In genomic region chr5:107045163-107045562, GRCm38 (mm10) we compare ENCODE assay signal across 20 mouse cellular contexts.
DNase-seq lines count a peak whose midpoint lies in the region; ATAC-seq and TF ChIP-seq lines count a peak whose summit lies in the region.
"Had no signal": no experiment of that assay in that cellular context is flagged by ENCODE, and none has a peak within 500 bp of the region (broad histone marks: within the 10 kb centered on the region; RNA-seq: fewer than 3 reads in every experiment).

No protein-coding gene starts in this region.

- H3K27ac ChIP-seq in heart, embryonic 10.5 days: peak overlapping the region; percentile 65; the same call in 1 of the 2 replicates
- H3K27ac ChIP-seq in liver, embryonic 12.5 days: no peak overlapping the region
- no peak overlapping the region for H3K27ac ChIP-seq in liver, postnatal 0 days (ENCODE audit: low read depth)
- H3K27ac ChIP-seq: embryonic facial prominence, embryonic 10.5 days; embryonic facial prominence, embryonic 12.5 days; forebrain, embryonic 13.5 days; forebrain, embryonic 15.5 days had no signal

- no peak overlapping the region for H3K9ac ChIP-seq in liver, embryonic 12.5 days
- no peak overlapping the region for H3K9ac ChIP-seq in liver, postnatal 0 days (replicated peaks)
- H3K9ac ChIP-seq: embryonic facial prominence, embryonic 12.5 days; forebrain, embryonic 13.5 days; forebrain, embryonic 15.5 days; forebrain, postnatal 0 days had no signal

- H3K4me2 ChIP-seq in liver, embryonic 12.5 days: peak overlapping the region; percentile 10; the same call in 1 of the 2 replicates
- no peak overlapping the region for H3K4me2 ChIP-seq in liver, postnatal 0 days (ENCODE audit: low read depth, low read length)
- H3K4me2 ChIP-seq: embryonic facial prominence, embryonic 12.5 days; forebrain, embryonic 13.5 days; forebrain, embryonic 15.5 days had no signal

- 30% methylated on average over 10 of the region's 10 CpGs for WGBS in heart, embryonic 10.5 days
- WGBS in liver, embryonic 12.5 days (ENCODE audit: insufficient replicate concordance): 23% methylated on average over 10 of the region's 10 CpGs
- WGBS in liver, postnatal 0 days (ENCODE audit: insufficient replicate concordance): 39% methylated on average over 10 of the region's 10 CpGs

- no peak overlapping the region for H3K4me3 ChIP-seq in heart, embryonic 10.5 days
- no peak overlapping the region for H3K4me3 ChIP-seq in liver, embryonic 12.5 days
- no peak overlapping the region for H3K4me3 ChIP-seq in liver, postnatal 0 days (ENCODE audit: low read depth, low read length)
- H3K4me3 ChIP-seq: embryonic facial prominence, embryonic 10.5 days; embryonic facial prominence, embryonic 12.5 days; forebrain, embryonic 13.5 days; forebrain, embryonic 15.5 days had no signal

- no peaks in the 10 kb centered on the region for H3K36me3 ChIP-seq in heart, embryonic 10.5 days
- H3K36me3 ChIP-seq in liver, embryonic 12.5 days: no peaks in the 10 kb centered on the region
- H3K36me3 ChIP-seq in liver, postnatal 0 days (replicated peaks; ENCODE audit: insufficient read depth, low read length): no peaks in the 10 kb centered on the region
- H3K36me3 ChIP-seq: embryonic facial prominence, embryonic 10.5 days; embryonic facial prominence, embryonic 12.5 days; forebrain, embryonic 15.5 days had no signal

- intact Hi-C loops in heart, postnatal 10 days (cut with DNase I): no loop called here

- TF ChIP-seq CTCF in liver, postnatal 0 days (IDR thresholded peaks at IDR 0.05; ENCODE audit: low read depth): no peak

- no peaks in the 10 kb centered on the region for H3K9me3 ChIP-seq in heart, embryonic 10.5 days
- H3K9me3 ChIP-seq in liver, embryonic 12.5 days (replicated peaks): no peaks in the 10 kb centered on the region
- H3K9me3 ChIP-seq in liver, postnatal 0 days (ENCODE audit: low read length): no peaks in the 10 kb centered on the region
- H3K9me3 ChIP-seq: embryonic facial prominence, embryonic 10.5 days; embryonic facial prominence, embryonic 12.5 days; forebrain, embryonic 13.5 days; forebrain, embryonic 15.5 days had no signal

- no peak for DNase-seq in heart, embryonic 10.5 days (ENCODE audit: low spot score)
- no peak for DNase-seq in heart, postnatal 10 days
- DNase-seq in liver, postnatal 0 days: no peak
- DNase-seq in layer of hippocampus, adult 9-10 months (ENCODE audit: low spot score): no peak
- DNase-seq in spleen, postnatal 14 days (ENCODE audit: low spot score in 2 of 2): no peak
- DNase-seq: adrenal gland, adult 8-10 months; cerebellum, adult 11-12 months; cerebellum, adult 2 months; cerebellum, adult 9-10 months; cerebellum, postnatal 10 days; cerebellum, postnatal 25 days; forebrain, postnatal 0 days had no signal

- no peaks in the 10 kb centered on the region for H3K27me3 ChIP-seq in heart, embryonic 10.5 days (ENCODE audit: insufficient read depth, poor library complexity, severe bottlenecking)
- 0 out of 2 replicates have a peak, but pooled peaks cover 3% of the 10 kb centered on the region for H3K27me3 ChIP-seq in liver, embryonic 12.5 days (replicated peaks)
- H3K27me3 ChIP-seq in liver, postnatal 0 days (ENCODE audit: insufficient read depth, low read length): no peaks in the 10 kb centered on the region
- H3K27me3 ChIP-seq: embryonic facial prominence, embryonic 12.5 days; forebrain, embryonic 13.5 days; forebrain, embryonic 15.5 days; Patski had no signal

- no peak for TF ChIP-seq EP300 in liver, postnatal 0 days (IDR thresholded peaks at IDR 0.05; ENCODE audit: low read depth)

- no peak for ATAC-seq in liver, embryonic 12.5 days
- ATAC-seq in liver, postnatal 0 days: no peak
- 0 out of 2 replicates have a peak, but pooled peaks have one; percentile 34 for ATAC-seq in megakaryocyte progenitor cell, adult 5-6 weeks (replicated peaks; ENCODE audit: poor library complexity)
- ATAC-seq: activated CD4-positive, CD25-positive, alpha-beta regulatory T cell, adult 4 months; forebrain, embryonic 13.5 days; forebrain, embryonic 15.5 days; forebrain, postnatal 0 days; Patski had no signal

- peaks cover 45% of the 10 kb centered on the region for H3K4me1 ChIP-seq in heart, embryonic 10.5 days
- peaks cover 7% of the 10 kb centered on the region; the same call in 1 of the 2 replicates for H3K4me1 ChIP-seq in liver, embryonic 12.5 days
- H3K4me1 ChIP-seq in liver, postnatal 0 days (ENCODE audit: insufficient read depth): no peaks in the 10 kb centered on the region
- H3K4me1 ChIP-seq: forebrain, embryonic 13.5 days; forebrain, embryonic 15.5 days had no signal
